27 mouse cellular contexts compared by ENCODE assay signal in genomic region chr13:39003101-39003762, GRCm38 (mm10). TPM values are rescaled to one million over a fixed set of nuclear protein-coding genes. Genes with fewer than 3 reads are reported as not detected.
DNase-seq lines count a peak whose midpoint lies in the region; ATAC-seq and TF ChIP-seq lines count a peak whose summit lies in the region.
"Had no signal": no experiment of that assay in that cellular context is flagged by ENCODE, and none has a peak within 500 bp of the region (broad histone marks: within the 10 kb centered on the region; RNA-seq: fewer than 3 reads in every experiment).

No protein-coding gene starts in this region.

- TF ChIP-seq CTCF in lung, postnatal 0 days (IDR thresholded peaks at IDR 0.05) = no peak

- no peaks in the 10 kb centered on the region for H3K27me3 ChIP-seq in lung, postnatal 0 days (replicated peaks; ENCODE audit: insufficient read depth, low read length)
- H3K27me3 ChIP-seq: embryonic facial prominence, embryonic 15.5 days had no signal

- H3K36me3 ChIP-seq in lung, postnatal 0 days (ENCODE audit: insufficient read depth, low read length) = no peaks in the 10 kb centered on the region
- H3K36me3 ChIP-seq: embryonic facial prominence, embryonic 15.5 days; forebrain, embryonic 10.5 days; G1E; heart, embryonic 10.5 days had no signal

- H3K4me1 ChIP-seq in lung, postnatal 0 days (ENCODE audit: insufficient read depth, low read depth, low read length) = no peaks in the 10 kb centered on the region
- H3K4me1 ChIP-seq: embryonic facial prominence, embryonic 15.5 days; forebrain, embryonic 10.5 days had no signal

- TF ChIP-seq EP300 in lung, postnatal 0 days (IDR thresholded peaks at IDR 0.05) = peak; percentile 26; the same call in 1 of the 2 replicates

- H3K9ac ChIP-seq in lung, postnatal 0 days (replicated peaks; ENCODE audit: low read depth) = no peak overlapping the region
- H3K9ac ChIP-seq: embryonic facial prominence, embryonic 15.5 days; hindbrain, embryonic 14.5 days had no signal

- intact Hi-C loops in left cerebral cortex, postnatal 36 days (cut with DNase I) = no loop called here
- intact Hi-C loops in gastrocnemius, postnatal 36 days (cut with DNase I) = no loop called here

- H3K4me3 ChIP-seq in lung, postnatal 0 days (ENCODE audit: low read depth, low read length) = no peak overlapping the region
- H3K4me3 ChIP-seq: embryonic facial prominence, embryonic 15.5 days; erythroblast, embryonic 14.5 days; forebrain, embryonic 10.5 days; gastrocnemius, adult 2 months; heart, embryonic 10.5 days had no signal

- H3K27ac ChIP-seq in lung, postnatal 0 days (ENCODE audit: low read length) = no peak overlapping the region
- H3K27ac ChIP-seq: embryonic facial prominence, embryonic 15.5 days; forebrain, embryonic 10.5 days; gastrocnemius, adult 2 months; heart, embryonic 10.5 days; hindbrain, embryonic 14.5 days had no signal

- DNase-seq in lung, postnatal 0 days (ENCODE audit: low spot score) = peak; percentile 60
- DNase-seq in lung, postnatal 10 days = no peak
- DNase-seq in A20 (ENCODE audit: low read depth, low spot score) = peak; percentile 30
- DNase-seq in left cerebral cortex, postnatal 36 days (ENCODE audit: low spot score in 2 of 2) = no peak
- no peak for DNase-seq in gastrocnemius, postnatal 36 days
- DNase-seq: adrenal gland, postnatal 14 days; B cell, adult 2 months; cerebellum, adult 11-12 months; cerebellum, adult 9-10 months; embryo, embryonic 11 days; gastrocnemius, adult 2 months; gastrocnemius, postnatal 25 days; heart, adult 18-20 months; heart, postnatal 10 days; heart, postnatal 4 days had no signal

- H3K9me3 ChIP-seq in lung, postnatal 0 days (ENCODE audit: low read length) = no peaks in the 10 kb centered on the region
- H3K9me3 ChIP-seq: embryonic facial prominence, embryonic 15.5 days; forebrain, embryonic 10.5 days; G1E; heart, embryonic 10.5 days had no signal

- H3K4me2 ChIP-seq in lung, postnatal 0 days (replicated peaks; ENCODE audit: low read depth, low read length) = no peak overlapping the region
- H3K4me2 ChIP-seq: embryonic facial prominence, embryonic 15.5 days; hindbrain, embryonic 14.5 days had no signal

- peak; percentile 47 for ATAC-seq in lung, postnatal 0 days
- peak; percentile 89 for ATAC-seq in common myeloid progenitor, adult 5-6 weeks (replicated peaks; ENCODE audit: low read depth, poor library complexity, severe bottlenecking)
- ATAC-seq in megakaryocyte progenitor cell, adult 5-6 weeks (replicated peaks; ENCODE audit: poor library complexity) = peak; percentile 65
- ATAC-seq: activated CD4-positive, CD25-positive, alpha-beta regulatory T cell, adult 4 months; CD4-positive, CD25-positive, alpha-beta regulatory T cell, adult 4 months; forebrain, embryonic 14.5 days; Patski had no signal

RNA-seq across cellular contexts. Expression of gene Slc35b3, which starts 42.6 kb away (rescaled TPM):
- polyA plus RNA-seq in lung, postnatal 0 days (2015; fragmentation: Nextera tagmentation; extraction: Ambion mirVana) = 39.2 and 40.2 TPM in 2 replicates
- 21.9 and 24.7 TPM in 2 replicates for total RNA-seq in common myeloid progenitor, adult 5-6 weeks (2017)
- total RNA-seq in megakaryocyte progenitor cell, adult 5-6 weeks (2015) = 22.0 and 29.3 TPM in 2 replicates
- 16.1 and 17.8 TPM in 2 replicates for total RNA-seq in megakaryocyte progenitor cell, adult 5-6 weeks (2017)
- total RNA-seq in left cerebral cortex, postnatal 36 days (2021) = 10 to 100 TPM; 13.7 to 22.8 TPM
- 1 to 10 TPM; 2.2 to 3.1 TPM for total RNA-seq in gastrocnemius, postnatal 36 days (2021)

Comparison
In these comparisons a context has a peak if more than half of its experiments do, and no peak if none do; other contexts are left out.
1. DNase-seq: peak in lung, postnatal 0 days (single experiment) and A20 (single experiment); none in lung, postnatal 10 days (single experiment), left cerebral cortex, postnatal 36 days (0 of 2) and gastrocnemius, postnatal 36 days (0 of 2).
2. Peak in every context shown above with its lines, with median percentiles within 50 percentile points of each other: ATAC-seq.